20 mouse cellular contexts compared by ENCODE assay signal in genomic region chr7:24947316-24948048, GRCm38 (mm10). TPM values are rescaled to one million over a fixed set of nuclear protein-coding genes. Genes with fewer than 3 reads are reported as not detected.
"Had no signal": no experiment of that assay in that cellular context is flagged by ENCODE, and none has a peak within 500 bp of the region (broad histone marks: within the 10 kb centered on the region; RNA-seq: fewer than 3 reads in every experiment).

No protein-coding gene starts in this region.

- H3K4me2 ChIP-seq: lung, embryonic 14.5 days; midbrain, embryonic 15.5 days; neural tube, embryonic 13.5 days; neural tube, embryonic 15.5 days; stomach, embryonic 15.5 days had no signal

- H3K9me3 ChIP-seq: midbrain, embryonic 10.5 days; midbrain, embryonic 13.5 days; midbrain, embryonic 15.5 days; neural tube, embryonic 13.5 days; neural tube, embryonic 15.5 days; stomach, embryonic 15.5 days had no signal

- DNase-seq: lung, adult 18-20 months; lung, embryonic 14.5 days; lung, postnatal 10 days; right cerebral cortex, postnatal 14 days; thymus, adult 18-20 months; thymus, postnatal 14 days; thymus, postnatal 36 days had no signal

- ATAC-seq: midbrain, embryonic 13.5 days; midbrain, embryonic 15.5 days had no signal

- H3K36me3 ChIP-seq: midbrain, embryonic 10.5 days; midbrain, embryonic 13.5 days; midbrain, embryonic 15.5 days; neural tube, embryonic 13.5 days; neural tube, embryonic 15.5 days; stomach, embryonic 15.5 days had no signal

- H3K27ac ChIP-seq: midbrain, embryonic 13.5 days; midbrain, embryonic 15.5 days; neural tube, embryonic 13.5 days; neural tube, embryonic 15.5 days; stomach, embryonic 15.5 days had no signal

- H3K4me3 ChIP-seq: midbrain, embryonic 10.5 days; midbrain, embryonic 13.5 days; midbrain, embryonic 15.5 days; myocyte; neural tube, embryonic 13.5 days; neural tube, embryonic 15.5 days; stomach, embryonic 15.5 days had no signal

- H3K9ac ChIP-seq: lung, embryonic 14.5 days; midbrain, embryonic 13.5 days; midbrain, embryonic 15.5 days; neural tube, embryonic 13.5 days; neural tube, embryonic 15.5 days; stomach, embryonic 15.5 days had no signal

RNA-seq across cellular contexts. Expression of gene Gm4881, which starts 3.2 kb away (rescaled TPM):
- total RNA-seq: megakaryocyte, adult 5-6 weeks; megakaryocyte-erythroid progenitor cell, adult 5-6 weeks had no signal
- polyA plus RNA-seq: liver, embryonic 16.5 days; lung, embryonic 14.5 days; lung, embryonic 16.5 days; myocyte; spleen, adult 2 months; stomach, embryonic 15.5 days; thymus, postnatal 0 days had no signal
